Mouse (Mus musculus) forebrain, embryonic 15.5 days (tissue): ENCODE data around the gene Chst8. TPM values are rescaled to one million over a fixed set of nuclear protein-coding genes. Genes with fewer than 3 reads are reported as not detected.

Experiments used
- ATAC-seq: fragments of 200-750 bp; cut with Nextera tagmentation; replicated peaks from 2 replicates; pipeline ENCODE4 v1.8.0; 2017; ENCODE audit warnings: mild to moderate bottlenecking, moderate TSS enrichment, moderate library complexity
- H3K27ac ChIP-seq: fragments of 300-500 bp; sonication (generic); replicated peaks from 2 replicates; pipeline ENCODE4 v1.5.1; 2015; ENCODE audit warnings: mild to moderate bottlenecking, inconsistent platforms
- H3K27me3 ChIP-seq: fragments of 300-500 bp; sonication (generic); 2 replicates; pipeline ENCODE4 v1.6.1; 2015; ENCODE audit warnings: inconsistent platforms
- H3K36me3 ChIP-seq: fragments of 300-500 bp; sonication (generic); 2 replicates; pipeline ENCODE4 v1.6.1; 2015; ENCODE audit warnings: mild to moderate bottlenecking, inconsistent platforms
- H3K4me1 ChIP-seq: fragments of 300-500 bp; sonication (generic); 2 replicates; pipeline ENCODE4 v1.6.1; 2015; ENCODE audit warnings: inconsistent platforms
- H3K4me2 ChIP-seq: fragments of 300-500 bp; sonication (generic); replicated peaks from 2 replicates; pipeline ENCODE4 v1.6.1; 2015; ENCODE audit warnings: mild to moderate bottlenecking, inconsistent platforms
- H3K4me3 ChIP-seq: fragments of 300-500 bp; sonication (generic); 2 replicates; pipeline ENCODE4 v1.5.1; 2015; ENCODE audit warnings: mild to moderate bottlenecking, inconsistent platforms
- H3K9ac ChIP-seq: fragments of 300-500 bp; sonication (generic); replicated peaks from 2 replicates; pipeline ENCODE4 v1.6.1; 2015; ENCODE audit warnings: mild to moderate bottlenecking, inconsistent platforms
- H3K9me3 ChIP-seq: fragments of 300-500 bp; sonication (generic); 2 replicates; pipeline ENCODE4 v1.6.1; 2016; ENCODE audit warnings: inconsistent platforms
- WGBS: fragments of 180-500 bp; shearing (Covaris S2); methylation state at CpG from one replicate; pipeline ENCODE4 v1.1.7; 2015; ENCODE audit warnings: mixed read lengths; 5-methylcytosine and 5-hydroxymethylcytosine counted together
- polyA plus RNA-seq: library from polyadenylated mRNA; unstranded; fragments of >200 nt; fragmentation: Nextera tagmentation; extraction: Ambion mirVana; gene quantifications from 2 replicates; pipeline ENCODE4 v1.2.1, GENCODE M21; 2015

Chst8 gene
- polyA plus RNA-seq, 1 experiment from 2014 or later, result 9.6 TPM

DNA sequence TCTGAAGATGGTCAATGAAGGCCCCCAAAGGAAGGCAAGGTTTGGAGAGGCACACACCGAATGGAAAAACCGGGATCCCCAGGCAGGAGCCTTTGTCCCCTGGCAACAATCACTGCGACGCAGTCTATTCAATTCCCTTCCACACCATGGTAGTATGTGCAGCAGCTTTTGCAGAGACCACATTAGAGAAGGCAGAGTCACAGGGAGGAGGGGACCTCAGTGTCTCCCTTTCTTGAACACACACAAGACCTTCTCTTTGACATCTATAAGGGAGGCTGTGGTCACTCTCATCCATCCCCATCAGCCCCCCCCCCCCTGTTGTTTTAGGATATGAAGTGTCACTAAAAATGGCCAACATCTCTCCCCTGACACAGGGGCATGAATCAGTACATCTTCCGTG lies 39.2 kb downstream of the Chst8 start:
- H3K4me2 ChIP-seq, result peak overlapping the region; percentile 9

GRCm38 (mm10) chr7:34769531-34769930 lies 43.0 kb downstream of the Chst8 start:
- H3K4me2 ChIP-seq, result no peak overlapping the region
- no peak overlapping the region for H3K9ac ChIP-seq
- no peaks in the 10 kb centered on the region for H3K27me3 ChIP-seq
- WGBS, result 65% methylated on average over 8 of the region's 8 CpGs
- H3K4me1 ChIP-seq, result peaks cover 25% of the 10 kb centered on the region
- H3K27ac ChIP-seq, result no peak overlapping the region
- H3K36me3 ChIP-seq, result no peaks in the 10 kb centered on the region
- H3K4me3 ChIP-seq, result no peak overlapping the region
- no peak for ATAC-seq
- no peaks in the 10 kb centered on the region for H3K9me3 ChIP-seq

More for the DNA sequence above, 39.2 kb downstream of the Chst8 start:
- Histone ChIP-seq H3K9ac (no peak overlapping the region), H3K36me3 (no peaks in the 10 kb centered on the region), H3K4me3 (no peak overlapping the region), H3K27ac (peak overlapping the region; percentile 82), H3K27me3 (no peaks in the 10 kb centered on the region), H3K9me3 (no peaks in the 10 kb centered on the region), H3K4me1 (peaks cover 36% of the 10 kb centered on the region)
- 26% methylated on average over 5 of the region's 5 CpGs for WGBS
- no peak; the same call in 1 of the 2 replicates for ATAC-seq

DNA sequence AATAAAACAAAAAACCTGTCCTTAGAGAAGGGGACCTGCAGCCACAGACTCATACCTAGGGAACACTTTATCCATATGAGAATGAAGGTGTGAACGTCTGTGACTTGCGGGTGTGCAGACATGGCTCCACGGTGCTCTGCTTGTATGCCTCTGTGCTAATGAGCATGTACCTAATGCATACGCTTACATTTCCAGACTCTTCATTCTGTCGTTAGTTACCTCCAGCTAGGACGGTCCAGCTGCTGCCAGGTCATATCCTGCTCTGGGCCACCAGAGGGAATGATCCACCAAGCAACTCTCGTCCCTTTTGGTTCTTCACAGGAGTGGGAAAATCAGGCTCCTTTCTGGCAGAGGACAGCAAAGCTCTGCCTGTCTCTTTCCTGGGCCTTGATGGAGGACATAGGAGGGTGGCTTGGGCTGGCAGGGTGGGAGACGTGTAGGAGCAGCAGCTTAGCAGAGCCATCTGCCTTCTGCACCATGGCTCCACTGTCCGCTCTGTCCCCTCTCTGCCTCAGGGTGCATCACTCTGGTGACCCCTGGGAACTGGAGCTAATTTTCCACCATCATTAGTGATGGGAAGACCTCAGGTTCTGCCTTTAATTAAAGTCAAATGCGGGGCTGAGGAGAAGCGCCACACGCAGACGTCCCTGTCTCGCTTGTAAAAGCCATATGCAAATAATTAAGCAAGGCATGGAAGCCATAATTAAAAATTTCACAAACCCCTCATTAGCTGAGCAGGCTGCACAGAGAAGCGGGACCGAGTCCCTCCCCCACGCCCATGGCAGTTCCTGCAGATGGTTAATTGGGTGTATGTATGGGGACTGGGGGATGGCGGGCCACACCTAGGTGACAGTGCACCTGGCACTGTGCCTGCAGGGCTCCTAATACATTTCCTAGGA lies 48.0 kb downstream of the Chst8 start:
- Histone ChIP-seq H3K36me3 (no peaks in the 10 kb centered on the region), H3K4me1 (peaks cover 19% of the 10 kb centered on the region), H3K27me3 (no peaks in the 10 kb centered on the region), H3K27ac (peak overlapping the region; percentile 65), H3K4me2 (0 out of 2 replicates have a peak overlapping the region, but pooled peaks have one; percentile 7), H3K9ac (no peak overlapping the region), H3K4me3 (no peak overlapping the region), H3K9me3 (no peaks in the 10 kb centered on the region)
- peak; percentile 82 for ATAC-seq
- 22% methylated on average over 18 of the region's 18 CpGs for WGBS

DNA sequence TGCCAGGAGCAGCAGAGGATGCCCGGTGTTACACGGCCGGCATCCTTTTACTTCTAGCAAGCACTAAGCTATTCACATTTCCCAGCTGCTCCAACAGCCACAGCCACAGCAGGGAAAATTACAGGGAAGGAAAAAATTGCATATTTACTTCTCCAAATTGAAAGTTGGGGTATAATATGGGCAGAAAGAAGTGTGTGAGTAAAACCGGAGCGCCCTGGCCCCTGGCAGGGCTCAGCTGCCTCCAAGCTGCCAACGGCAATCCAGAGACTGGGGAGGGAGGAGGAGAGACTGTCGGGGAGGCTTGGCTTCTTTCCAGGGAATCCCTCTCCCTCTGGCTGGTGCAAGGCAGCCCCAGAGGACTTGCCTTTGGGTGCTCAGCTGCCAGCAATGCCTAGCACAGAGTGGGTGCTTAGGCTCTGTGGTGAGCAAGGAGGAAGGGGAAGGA lies 53.1 kb downstream of the Chst8 start:
- peak; percentile 84 for ATAC-seq
- Histone ChIP-seq H3K36me3 (no peaks in the 10 kb centered on the region), H3K4me3 (no peak overlapping the region), H3K27me3 (no peaks in the 10 kb centered on the region), H3K4me1 (peaks cover 20% of the 10 kb centered on the region), H3K27ac (peak overlapping the region; percentile 55), H3K4me2 (no peak overlapping the region), H3K9me3 (no peaks in the 10 kb centered on the region), H3K9ac (no peak overlapping the region)
- WGBS, result 22% methylated on average over 7 of the region's 7 CpGs

DNA sequence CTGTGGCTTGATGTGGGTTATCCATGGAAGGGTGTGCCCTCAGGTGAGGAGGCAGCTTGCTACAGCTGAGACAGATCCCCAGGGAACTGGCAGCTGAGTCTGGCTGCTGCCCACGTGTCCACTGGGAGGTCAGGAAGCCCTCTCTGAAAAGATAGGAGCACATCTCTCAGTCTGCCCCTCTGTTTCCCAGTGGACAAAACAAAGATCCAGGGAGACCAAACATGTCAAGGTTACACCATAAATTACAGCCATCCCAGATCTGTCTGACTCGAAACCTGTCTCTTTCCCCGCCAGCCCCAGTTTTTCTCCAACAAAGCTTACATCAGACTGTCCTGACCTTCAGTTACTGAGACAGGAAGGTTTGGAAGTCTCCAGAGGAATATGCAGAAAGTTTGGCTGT lies 53.8 kb downstream of the Chst8 start:
- no peak overlapping the region for H3K9ac ChIP-seq
- peaks cover 16% of the 10 kb centered on the region for H3K4me1 ChIP-seq
- no peaks in the 10 kb centered on the region for H3K27me3 ChIP-seq
- 77% methylated on average over 3 of the region's 3 CpGs for WGBS
- no peaks in the 10 kb centered on the region for H3K36me3 ChIP-seq
- H3K27ac ChIP-seq, result no peak overlapping the region
- no peak overlapping the region for H3K4me2 ChIP-seq
- no peak overlapping the region for H3K4me3 ChIP-seq
- H3K9me3 ChIP-seq, result no peaks in the 10 kb centered on the region
- no peak for ATAC-seq

DNA sequence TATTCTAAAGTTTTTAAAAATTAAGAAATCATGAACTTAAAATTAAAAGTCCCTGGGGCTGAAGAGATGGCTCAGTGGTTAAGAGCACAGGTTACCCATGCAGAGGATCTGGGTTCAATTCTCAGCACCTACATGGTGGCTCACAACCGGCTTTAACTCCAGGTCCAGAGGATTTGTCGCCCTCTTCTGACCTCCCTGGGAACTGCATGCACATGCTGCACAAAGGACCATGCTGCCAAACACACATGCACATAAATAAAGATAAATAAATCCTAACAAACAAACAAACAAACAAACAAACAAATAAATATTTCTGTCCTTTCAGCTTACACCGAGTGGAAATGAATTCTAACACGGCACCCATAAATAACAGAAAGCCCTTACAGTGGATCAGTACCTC lies 55.0 kb downstream of the Chst8 start:
- no peak overlapping the region for H3K4me3 ChIP-seq
- no peak overlapping the region for H3K9ac ChIP-seq
- H3K27ac ChIP-seq, result no peak overlapping the region
- H3K9me3 ChIP-seq, result no peaks in the 10 kb centered on the region
- H3K4me2 ChIP-seq, result no peak overlapping the region
- H3K4me1 ChIP-seq, result peaks cover 26% of the 10 kb centered on the region
- no peaks in the 10 kb centered on the region for H3K27me3 ChIP-seq
- ATAC-seq, result no peak
- H3K36me3 ChIP-seq, result no peaks in the 10 kb centered on the region
- WGBS, result 82% methylated on average over 4 of the region's 4 CpGs

GRCm38 (mm10) chr7:34753140-34753886 lies 59.2 kb downstream of the Chst8 start:
- no peaks in the 10 kb centered on the region for H3K27me3 ChIP-seq
- peak overlapping the region; percentile 21 for H3K4me2 ChIP-seq
- peaks cover 11% of the 10 kb centered on the region for H3K4me1 ChIP-seq
- no peaks in the 10 kb centered on the region for H3K9me3 ChIP-seq
- H3K4me3 ChIP-seq, result no peak overlapping the region
- no peaks in the 10 kb centered on the region for H3K36me3 ChIP-seq
- WGBS, result 46% methylated on average over 32 of the region's 32 CpGs
- no peak overlapping the region; the same call in 1 of the 2 replicates for H3K27ac ChIP-seq
- H3K9ac ChIP-seq, result no peak overlapping the region
- ATAC-seq, result peak; percentile 51; the same call in 1 of the 2 replicates

- ATAC-seq, result no peak
- WGBS, result 51% methylated on average over 10 of the region's 10 CpGs
- H3K36me3 ChIP-seq, result no peaks in the 10 kb centered on the region
- no peak overlapping the region for H3K27ac ChIP-seq
- no peak overlapping the region for H3K4me3 ChIP-seq
- no peak overlapping the region for H3K4me2 ChIP-seq
- peaks cover 11% of the 10 kb centered on the region for H3K4me1 ChIP-seq
- H3K27me3 ChIP-seq, result no peaks in the 10 kb centered on the region
- no peaks in the 10 kb centered on the region for H3K9me3 ChIP-seq
- no peak overlapping the region for H3K9ac ChIP-seq
Observed at GRCm38 (mm10) chr7:34752151-34752762, 60.3 kb downstream of the Chst8 start.

GRCm38 (mm10) chr7:34750350-34750749 lies 62.2 kb downstream of the Chst8 start:
- Histone ChIP-seq H3K9ac (no peak overlapping the region), H3K4me1 (peaks cover 11% of the 10 kb centered on the region), H3K4me2 (no peak overlapping the region), H3K27me3 (no peaks in the 10 kb centered on the region), H3K27ac (no peak overlapping the region), H3K4me3 (no peak overlapping the region), H3K36me3 (no peaks in the 10 kb centered on the region), H3K9me3 (no peaks in the 10 kb centered on the region)
- 23% methylated on average over 7 of the region's 7 CpGs for WGBS
- no peak for ATAC-seq

- Histone ChIP-seq H3K9me3 (no peaks in the 10 kb centered on the region), H3K4me2 (no peak overlapping the region), H3K36me3 (no peaks in the 10 kb centered on the region), H3K27me3 (no peaks in the 10 kb centered on the region), H3K27ac (no peak overlapping the region), H3K4me3 (no peak overlapping the region), H3K9ac (no peak overlapping the region), H3K4me1 (peaks cover 11% of the 10 kb centered on the region)
- WGBS, result 55% methylated on average over 3 of the region's 3 CpGs
- ATAC-seq, result no peak
Observed at GRCm38 (mm10) chr7:34749753-34750152, 62.8 kb downstream of the Chst8 start.

DNA sequence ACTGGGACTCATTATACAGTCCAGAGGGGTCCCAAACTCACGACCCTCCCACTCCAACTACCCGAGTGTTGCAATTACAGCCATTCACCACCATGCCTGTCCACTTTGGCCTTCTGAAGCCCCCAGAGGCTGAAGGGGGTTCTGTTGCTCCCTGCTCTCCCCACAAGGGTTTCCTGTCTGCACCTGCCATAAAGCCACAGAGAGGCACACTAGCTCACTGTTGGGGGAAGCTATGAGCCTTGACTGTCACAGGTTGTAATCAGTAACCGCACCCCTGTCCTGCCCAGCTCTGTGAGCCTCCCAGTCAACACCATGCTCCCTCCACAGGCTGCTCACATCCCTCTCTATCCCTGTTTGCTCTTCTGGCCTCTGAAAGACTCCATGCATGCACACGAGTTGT lies 64.0 kb downstream of the Chst8 start:
- no peaks in the 10 kb centered on the region for H3K36me3 ChIP-seq
- no peak overlapping the region for H3K27ac ChIP-seq
- no peak overlapping the region for H3K9ac ChIP-seq
- no peaks in the 10 kb centered on the region for H3K27me3 ChIP-seq
- WGBS, result 77% methylated on average over 4 of the region's 4 CpGs
- H3K4me3 ChIP-seq, result no peak overlapping the region
- ATAC-seq, result no peak
- peaks cover 7% of the 10 kb centered on the region for H3K4me1 ChIP-seq
- no peaks in the 10 kb centered on the region for H3K9me3 ChIP-seq
- no peak overlapping the region for H3K4me2 ChIP-seq

- no peak overlapping the region for H3K4me2 ChIP-seq
- WGBS, result 88% methylated on average over 12 of the region's 12 CpGs
- H3K9ac ChIP-seq, result no peak overlapping the region
- no peak overlapping the region for H3K4me3 ChIP-seq
- no peak for ATAC-seq
- no peaks in the 10 kb centered on the region for H3K36me3 ChIP-seq
- H3K27ac ChIP-seq, result no peak overlapping the region
- no peaks in the 10 kb centered on the region for H3K4me1 ChIP-seq
- no peaks in the 10 kb centered on the region for H3K9me3 ChIP-seq
- H3K27me3 ChIP-seq, result no peaks in the 10 kb centered on the region
Observed at GRCm38 (mm10) chr7:34747661-34748060, 64.8 kb downstream of the Chst8 start.
